Comparison of ENCODE assay signal across 10 mouse cellular contexts in genomic region chr4:141641353-141641771, GRCm38 (mm10). TPM values are rescaled to one million over a fixed set of nuclear protein-coding genes. Genes with fewer than 3 reads are reported as not detected.
DNase-seq lines count a peak whose midpoint lies in the region; ATAC-seq and TF ChIP-seq lines count a peak whose summit lies in the region.
"Had no signal": no experiment of that assay in that cellular context is flagged by ENCODE, and none has a peak within 500 bp of the region (broad histone marks: within the 10 kb centered on the region; RNA-seq: fewer than 3 reads in every experiment).

No protein-coding gene starts in this region.

- TF ChIP-seq CTCF in hindbrain, postnatal 0 days (IDR thresholded peaks at IDR 0.05; ENCODE audit: low read depth), result no peak

- peaks cover 28% of the 10 kb centered on the region for H3K36me3 ChIP-seq in hindbrain, postnatal 0 days (ENCODE audit: insufficient read depth, low read length)
- H3K36me3 ChIP-seq in hindbrain, embryonic 13.5 days, result peaks cover 60% of the 10 kb centered on the region

- no peak overlapping the region for H3K4me2 ChIP-seq in hindbrain, postnatal 0 days (ENCODE audit: low read depth, low read length)
- H3K4me2 ChIP-seq in hindbrain, embryonic 13.5 days, result no peak overlapping the region
- H3K4me2 ChIP-seq: limb, embryonic 13.5 days had no signal

- WGBS in hindbrain, postnatal 0 days, result 60% methylated on average over 7 of the region's 7 CpGs
- 92% methylated on average over 7 of the region's 7 CpGs for WGBS in hindbrain, embryonic 13.5 days

- DNase-seq in hindbrain, postnatal 0 days (ENCODE audit: low spot score), result no peak
- peak; percentile 37 for DNase-seq in Muller cell, postnatal 12 days (ENCODE audit: inconsistent ontology term)
- peak; percentile 84 to 91 for DNase-seq in kidney, adult 8-10 months
- DNase-seq in urinary bladder, postnatal 14 days (ENCODE audit: low spot score), result no peak
- no peak for DNase-seq in left cerebral cortex, adult 18-20 months (ENCODE audit: low spot score in 2 of 2)
- DNase-seq: cerebellum, adult 9-10 months; right cerebral cortex, postnatal 4 days had no signal

- ATAC-seq in hindbrain, postnatal 0 days, result no peak
- ATAC-seq in hindbrain, embryonic 13.5 days (ENCODE audit: low FRiP score), result no peak

- H3K4me3 ChIP-seq in hindbrain, postnatal 0 days (ENCODE audit: low read length), result no peak overlapping the region
- H3K4me3 ChIP-seq in hindbrain, embryonic 13.5 days, result no peak overlapping the region
- no peak overlapping the region for H3K4me3 ChIP-seq in brown adipose tissue, adult 24 weeks (ENCODE audit: insufficient read depth, low read depth, low read length)
- H3K4me3 ChIP-seq: limb, embryonic 13.5 days had no signal

- H3K9ac ChIP-seq in hindbrain, postnatal 0 days (replicated peaks; ENCODE audit: low read length), result no peak overlapping the region
- H3K9ac ChIP-seq in hindbrain, embryonic 13.5 days, result no peak overlapping the region
- H3K9ac ChIP-seq: limb, embryonic 13.5 days had no signal

- no peaks in the 10 kb centered on the region for H3K9me3 ChIP-seq in hindbrain, postnatal 0 days (ENCODE audit: low read length)
- H3K9me3 ChIP-seq in hindbrain, embryonic 13.5 days, result no peaks in the 10 kb centered on the region
- H3K9me3 ChIP-seq: limb, embryonic 13.5 days had no signal

- H3K27ac ChIP-seq in hindbrain, postnatal 0 days, result peak overlapping the region; percentile 80
- no peak overlapping the region for H3K27ac ChIP-seq in hindbrain, embryonic 13.5 days
- peak overlapping the region; percentile 29 for H3K27ac ChIP-seq in brown adipose tissue, adult 24 weeks (replicated peaks; ENCODE audit: low read depth, low read length)
- H3K27ac ChIP-seq: limb, embryonic 13.5 days had no signal

- H3K4me1 ChIP-seq in hindbrain, postnatal 0 days (ENCODE audit: insufficient read depth, low read length), result peaks cover 19% of the 10 kb centered on the region; the same call in 1 of the 2 replicates
- H3K4me1 ChIP-seq in hindbrain, embryonic 13.5 days (replicated peaks), result peaks cover 16% of the 10 kb centered on the region
- peaks cover 12% of the 10 kb centered on the region for H3K4me1 ChIP-seq in brown adipose tissue, adult 24 weeks (ENCODE audit: control insufficient read depth, insufficient read depth, insufficient read length, low read length)

- no peaks in the 10 kb centered on the region for H3K27me3 ChIP-seq in hindbrain, postnatal 0 days (ENCODE audit: insufficient read depth, low read length)
- H3K27me3 ChIP-seq in hindbrain, embryonic 13.5 days, result no peaks in the 10 kb centered on the region
- H3K27me3 ChIP-seq: limb, embryonic 13.5 days had no signal

RNA-seq across cellular contexts. Expression of gene Slc25a34, which starts 17.7 kb away (rescaled TPM):
- 18.1 and 22.2 TPM in 2 replicates for total RNA-seq in hindbrain, postnatal 0 days (2014; rRNA removed)
- polyA plus RNA-seq in hindbrain, postnatal 0 days (2015; fragmentation: Nextera tagmentation; extraction: Ambion mirVana), result 3.0 and 3.6 TPM in 2 replicates
- polyA plus RNA-seq in hindbrain, embryonic 13.5 days (2015; fragmentation: Nextera tagmentation; extraction: Ambion mirVana), result 0.26 TPM in 1 of 2 replicates, not detected in the other
- polyA plus RNA-seq in brown adipose tissue, adult 24 weeks (2012; ENCODE audit: insufficient read depth, insufficient read length, missing spikeins), result 4.5 and 12.7 TPM in 2 replicates
- total RNA-seq in left cerebral cortex, adult 18-20 months (2021), result 1 to 10 TPM; 3.9 to 4.1 TPM
- polyA plus RNA-seq: limb, embryonic 13.5 days had no signal

RNA-seq across cellular contexts. Expression of gene Tmem82, which starts 22.9 kb away (rescaled TPM):
- 1.3 and 1.6 TPM in 2 replicates for total RNA-seq in hindbrain, postnatal 0 days (2014; rRNA removed)
- polyA plus RNA-seq in hindbrain, postnatal 0 days (2015; fragmentation: Nextera tagmentation; extraction: Ambion mirVana), result 1.3 and 1.5 TPM in 2 replicates
- polyA plus RNA-seq in hindbrain, embryonic 13.5 days (2015; fragmentation: Nextera tagmentation; extraction: Ambion mirVana), result 0.25 and 0.43 TPM in 2 replicates
- polyA plus RNA-seq in brown adipose tissue, adult 24 weeks (2012; ENCODE audit: insufficient read depth, insufficient read length, missing spikeins), result 1.1 TPM in 1 of 2 replicates, not detected in the other
- total RNA-seq in left cerebral cortex, adult 18-20 months (2021), result under 1 TPM; 0.53 to 0.63 TPM

RNA-seq across cellular contexts. Expression of gene Plekhm2, which starts 23.3 kb away (rescaled TPM):
- 45.8 and 47.6 TPM in 2 replicates for total RNA-seq in hindbrain, postnatal 0 days (2014; rRNA removed)
- 6.1 and 6.4 TPM in 2 replicates for polyA plus RNA-seq in hindbrain, postnatal 0 days (2015; fragmentation: Nextera tagmentation; extraction: Ambion mirVana)
- polyA plus RNA-seq in hindbrain, embryonic 13.5 days (2015; fragmentation: Nextera tagmentation; extraction: Ambion mirVana), result 6.9 and 8.2 TPM in 2 replicates
- 8.8 and 12.9 TPM in 2 replicates for polyA plus RNA-seq in brown adipose tissue, adult 24 weeks (2012; ENCODE audit: insufficient read depth, insufficient read length, missing spikeins)
- total RNA-seq in left cerebral cortex, adult 18-20 months (2021), result 10 to 100 TPM; 94.6 to 96.9 TPM

RNA-seq across cellular contexts. Expression of gene Fblim1, which starts 35.5 kb away (rescaled TPM):
- total RNA-seq in hindbrain, postnatal 0 days (2014; rRNA removed), result 22.5 and 26.7 TPM in 2 replicates
- 21.7 and 25.6 TPM in 2 replicates for polyA plus RNA-seq in hindbrain, postnatal 0 days (2015; fragmentation: Nextera tagmentation; extraction: Ambion mirVana)
- polyA plus RNA-seq in hindbrain, embryonic 13.5 days (2015; fragmentation: Nextera tagmentation; extraction: Ambion mirVana), result 41.0 and 43.3 TPM in 2 replicates
- 2.1 and 3.6 TPM in 2 replicates for polyA plus RNA-seq in brown adipose tissue, adult 24 weeks (2012; ENCODE audit: insufficient read depth, insufficient read length, missing spikeins)
- 1 to 10 TPM; 1.4 to 1.6 TPM for total RNA-seq in left cerebral cortex, adult 18-20 months (2021)

RNA-seq across cellular contexts. Expression of gene Rsc1a1, which starts 44.0 kb away (rescaled TPM):
- total RNA-seq in hindbrain, postnatal 0 days (2014; rRNA removed), result 3.0 and 13.6 TPM in 2 replicates
- 0.32 TPM in 1 of 2 replicates, not detected in the other for polyA plus RNA-seq in hindbrain, postnatal 0 days (2015; fragmentation: Nextera tagmentation; extraction: Ambion mirVana)
- 0.44 and 2.8 TPM in 2 replicates for polyA plus RNA-seq in hindbrain, embryonic 13.5 days (2015; fragmentation: Nextera tagmentation; extraction: Ambion mirVana)
- 3.0 TPM in 1 of 2 replicates, not detected in the other for polyA plus RNA-seq in brown adipose tissue, adult 24 weeks (2012; ENCODE audit: insufficient read depth, insufficient read length, missing spikeins)
- not detected for total RNA-seq in left cerebral cortex, adult 18-20 months (2021)

Comparison
In these comparisons a context has a peak if more than half of its experiments do, and no peak if none do; other contexts are left out.
1. DNase-seq: peak in Muller cell, postnatal 12 days (single experiment) and kidney, adult 8-10 months (2 of 2); none in hindbrain, postnatal 0 days (single experiment), urinary bladder, postnatal 14 days (single experiment) and left cerebral cortex, adult 18-20 months (0 of 2).